Mouse (Mus musculus) embryonic facial prominence, embryonic 13.5 days (tissue): ENCODE data around the gene Etfbkmt. TPM values are rescaled to one million over a fixed set of nuclear protein-coding genes. Genes with fewer than 3 reads are reported as not detected.

Source experiments
- ATAC-seq: fragments of 200-750 bp; cut with Nextera tagmentation; 2 replicates; pipeline ENCODE4 v1.8.0; 2017; ENCODE audit warnings: low read depth; ENCODE audit not compliant: insufficient number of reproducible peaks, insufficient read depth, low FRiP score, low TSS enrichment
- H3K27ac ChIP-seq: fragments of 300-500 bp; sonication (generic); 2 replicates; pipeline ENCODE4 v1.5.1; 2015; ENCODE audit warnings: moderate library complexity, mild to moderate bottlenecking, inconsistent platforms
- H3K27me3 ChIP-seq: fragments of 300-500 bp; sonication (generic); 2 replicates; pipeline ENCODE4 v1.6.1; 2015; ENCODE audit warnings: mild to moderate bottlenecking, inconsistent platforms
- H3K36me3 ChIP-seq: fragments of 300-500 bp; sonication (generic); 2 replicates; pipeline ENCODE4 v1.6.1; 2015; ENCODE audit warnings: mild to moderate bottlenecking, inconsistent platforms
- H3K4me1 ChIP-seq: fragments of 300-500 bp; sonication (generic); 2 replicates; pipeline ENCODE4 v1.6.1; 2015; ENCODE audit warnings: inconsistent platforms
- H3K4me2 ChIP-seq: fragments of 300-500 bp; sonication (generic); 2 replicates; pipeline ENCODE4 v1.6.1; 2015; ENCODE audit warnings: moderate library complexity, mild to moderate bottlenecking, inconsistent platforms
- H3K4me3 ChIP-seq: fragments of 300-500 bp; sonication (generic); 2 replicates; pipeline ENCODE4 v1.5.1; 2015; ENCODE audit warnings: mild to moderate bottlenecking, inconsistent platforms
- H3K9ac ChIP-seq: fragments of 300-500 bp; sonication (generic); 2 replicates; pipeline ENCODE4 v1.6.1; 2015; ENCODE audit warnings: mild to moderate bottlenecking, inconsistent platforms
- H3K9me3 ChIP-seq: fragments of 300-500 bp; sonication (generic); 2 replicates; pipeline ENCODE4 v1.6.1; 2016; ENCODE audit warnings: inconsistent platforms
- WGBS: fragments of 180-500 bp; shearing (Covaris S2); methylation state at CpG from one replicate; pipeline ENCODE4 v1.1.7; 2015; ENCODE audit warnings: mixed read lengths; 5-methylcytosine and 5-hydroxymethylcytosine counted together
- polyA plus RNA-seq: library from polyadenylated mRNA; unstranded; fragments of >200 nt; fragmentation: Nextera tagmentation; extraction: Ambion mirVana; gene quantifications from 2 replicates; pipeline ENCODE4 v1.2.1, GENCODE M21; 2015

The Etfbkmt gene
- polyA plus RNA-seq, result 13.7 and 21.2 TPM in 2 replicates

GRCm38 (mm10) chr6:149139471-149139870 is at the start of gene Etfbkmt:
Gene Etfbkmt, plus strand, starts transcription at chr6:149139849.
- no peak within 1 kb of the TSS for H3K4me3 ChIP-seq
- H3K9me3 ChIP-seq, result no peaks in the 10 kb centered on the region

DNA sequence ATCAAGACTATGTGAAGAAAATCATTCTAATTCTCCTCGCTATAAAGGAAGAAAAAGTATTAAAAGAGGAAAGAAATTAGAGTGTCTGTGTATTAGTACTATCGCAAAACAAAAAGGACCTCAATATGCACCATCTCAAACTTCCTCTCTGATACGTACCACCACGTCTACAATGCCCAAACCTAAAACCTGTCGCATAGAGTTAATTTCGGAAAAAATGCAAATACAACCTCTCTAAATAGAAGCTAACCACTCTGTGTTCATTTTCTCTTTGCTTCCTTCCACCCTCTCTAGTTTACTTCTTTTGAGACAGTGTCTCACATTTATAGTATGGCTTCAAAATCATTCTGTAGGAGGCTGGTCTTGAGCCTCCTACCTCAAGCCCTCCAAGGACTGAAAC is 47.2 kb upstream of the Etfbkmt start:
- H3K27ac ChIP-seq, result no peak overlapping the region
- no peaks in the 10 kb centered on the region for H3K36me3 ChIP-seq
- H3K27me3 ChIP-seq, result no peaks in the 10 kb centered on the region
- no peak overlapping the region for H3K4me2 ChIP-seq
- H3K9me3 ChIP-seq, result no peaks in the 10 kb centered on the region
- no peaks in the 10 kb centered on the region for H3K4me1 ChIP-seq
- 94% methylated on average over 6 of the region's 6 CpGs for WGBS
- ATAC-seq, result no peak
- no peak overlapping the region for H3K9ac ChIP-seq
- no peak overlapping the region for H3K4me3 ChIP-seq

More at GRCm38 (mm10) chr6:149139471-149139870, at the start of gene Etfbkmt:
- no peaks in the 10 kb centered on the region for H3K27me3 ChIP-seq
- 70% methylated on average over 1 of the region's 1 CpGs for WGBS
- H3K9ac ChIP-seq, result no peak within 1 kb of the TSS
- H3K4me1 ChIP-seq, result peaks cover 7% of the 10 kb centered on the region; the same call in 1 of the 2 replicates
- no peak for ATAC-seq
- H3K36me3 ChIP-seq, result peaks cover 4% of the 10 kb centered on the region
- H3K4me2 ChIP-seq, result no peak within 1 kb of the TSS
- no peak within 1 kb of the TSS for H3K27ac ChIP-seq

- Histone ChIP-seq H3K9me3 (no peaks in the 10 kb centered on the region), H3K36me3 (no peaks in the 10 kb centered on the region), H3K27ac (no peak overlapping the region), H3K9ac (0 out of 2 replicates have a peak overlapping the region, but pooled peaks have one; percentile 21), H3K4me3 (no peak overlapping the region), H3K4me2 (no peak overlapping the region), H3K27me3 (no peaks in the 10 kb centered on the region), H3K4me1 (no peaks in the 10 kb centered on the region)
- no peak for ATAC-seq
- 20% methylated on average over 5 of the region's 5 CpGs for WGBS
Measured at GRCm38 (mm10) chr6:149093465-149093864, 46.2 kb upstream of the Etfbkmt start.

GRCm38 (mm10) chr6:149094555-149094954 is 45.1 kb upstream of the Etfbkmt start:
- ATAC-seq, result no peak
- H3K9ac ChIP-seq, result no peak overlapping the region
- H3K27me3 ChIP-seq, result no peaks in the 10 kb centered on the region
- no peak overlapping the region for H3K4me2 ChIP-seq
- H3K27ac ChIP-seq, result no peak overlapping the region
- no peaks in the 10 kb centered on the region for H3K4me1 ChIP-seq
- WGBS, result 68% methylated on average over 1 of the region's 1 CpGs
- no peaks in the 10 kb centered on the region for H3K9me3 ChIP-seq
- H3K4me3 ChIP-seq, result no peak overlapping the region
- H3K36me3 ChIP-seq, result no peaks in the 10 kb centered on the region

- Histone ChIP-seq H3K9me3 (no peaks in the 10 kb centered on the region), H3K36me3 (no peaks in the 10 kb centered on the region), H3K4me3 (no peak overlapping the region), H3K9ac (no peak overlapping the region), H3K4me1 (no peaks in the 10 kb centered on the region), H3K4me2 (no peak overlapping the region), H3K27ac (no peak overlapping the region), H3K27me3 (no peaks in the 10 kb centered on the region)
- WGBS, result 80% methylated on average over 6 of the region's 6 CpGs
- no peak for ATAC-seq
Measured at GRCm38 (mm10) chr6:149095389-149095788, 44.3 kb upstream of the Etfbkmt start.

- Histone ChIP-seq H3K9me3 (no peaks in the 10 kb centered on the region), H3K4me1 (no peaks in the 10 kb centered on the region), H3K36me3 (no peaks in the 10 kb centered on the region), H3K4me2 (no peak overlapping the region), H3K9ac (no peak overlapping the region), H3K4me3 (no peak overlapping the region), H3K27ac (no peak overlapping the region), H3K27me3 (no peaks in the 10 kb centered on the region)
- ATAC-seq, result no peak
- 87% methylated on average over 2 of the region's 2 CpGs for WGBS
Measured at GRCm38 (mm10) chr6:149096233-149096632, 43.4 kb upstream of the Etfbkmt start.

GRCm38 (mm10) chr6:149097276-149097675 is 42.4 kb upstream of the Etfbkmt start:
- Histone ChIP-seq H3K4me2 (no peak overlapping the region), H3K9ac (no peak overlapping the region), H3K9me3 (no peaks in the 10 kb centered on the region), H3K27ac (no peak overlapping the region), H3K27me3 (no peaks in the 10 kb centered on the region), H3K36me3 (no peaks in the 10 kb centered on the region), H3K4me3 (no peak overlapping the region), H3K4me1 (0 out of 2 replicates have a peak, but pooled peaks cover 4% of the 10 kb centered on the region)
- WGBS, result 83% methylated on average over 1 of the region's 1 CpGs
- no peak for ATAC-seq

- no peak overlapping the region for H3K9ac ChIP-seq
- no peak for ATAC-seq
- no peak overlapping the region for H3K4me2 ChIP-seq
- no peaks in the 10 kb centered on the region for H3K9me3 ChIP-seq
- no peak overlapping the region for H3K4me3 ChIP-seq
- no peaks in the 10 kb centered on the region for H3K27me3 ChIP-seq
- 0 out of 2 replicates have a peak, but pooled peaks cover 4% of the 10 kb centered on the region for H3K4me1 ChIP-seq
- no peak overlapping the region for H3K27ac ChIP-seq
- H3K36me3 ChIP-seq, result no peaks in the 10 kb centered on the region
Measured at GRCm38 (mm10) chr6:149098993-149099392, 40.7 kb upstream of the Etfbkmt start.

GRCm38 (mm10) chr6:149100174-149101075 is 39.2 kb upstream of the Etfbkmt start:
- Histone ChIP-seq H3K36me3 (no peaks in the 10 kb centered on the region), H3K9ac (peak overlapping the region; percentile 92), H3K4me1 (0 out of 2 replicates have a peak, but pooled peaks cover 4% of the 10 kb centered on the region), H3K27me3 (no peaks in the 10 kb centered on the region), H3K9me3 (no peaks in the 10 kb centered on the region), H3K4me3 (peak overlapping the region; percentile 84), H3K4me2 (peak overlapping the region; percentile 84), H3K27ac (peak overlapping the region; percentile 93)
- ATAC-seq, result peak; percentile 18; the same call in 1 of the 2 replicates
- 2% methylated on average over 52 of the region's 52 CpGs for WGBS

- no peaks in the 10 kb centered on the region for H3K9me3 ChIP-seq
- H3K4me2 ChIP-seq, result peak within 1 kb of the TSS; percentile 84
- H3K27ac ChIP-seq, result peak within 1 kb of the TSS; percentile 93
- H3K36me3 ChIP-seq, result no peaks in the 10 kb centered on the region
- 0 out of 2 replicates have a peak, but pooled peaks cover 4% of the 10 kb centered on the region for H3K4me1 ChIP-seq
- H3K4me3 ChIP-seq, result peak within 1 kb of the TSS; percentile 84
- H3K27me3 ChIP-seq, result no peaks in the 10 kb centered on the region
- WGBS, result under 1% methylated on average over 109 of the region's 124 CpGs
- peak; percentile 90 for ATAC-seq
- H3K9ac ChIP-seq, result peak within 1 kb of the TSS; percentile 92
Measured at GRCm38 (mm10) chr6:149101076-149101942, 38.3 kb upstream of the Etfbkmt start, which contains the start of gene Dennd5b. Gene Dennd5b, minus strand, starts transcription at chr6:149101680.

GRCm38 (mm10) chr6:149101943-149102243 is 37.8 kb upstream of the Etfbkmt start:
- Histone ChIP-seq H3K4me1 (0 out of 2 replicates have a peak, but pooled peaks cover 4% of the 10 kb centered on the region), H3K27ac (peak overlapping the region; percentile 93; the same call in 1 of the 2 replicates), H3K9me3 (no peaks in the 10 kb centered on the region), H3K4me2 (peak overlapping the region; percentile 84), H3K4me3 (peak overlapping the region; percentile 84), H3K27me3 (no peaks in the 10 kb centered on the region), H3K36me3 (no peaks in the 10 kb centered on the region), H3K9ac (peak overlapping the region; percentile 92)
- 12% methylated on average over 7 of the region's 7 CpGs for WGBS
- ATAC-seq, result no peak
